Mouse (Mus musculus) urinary bladder, postnatal 14 days (tissue): ENCODE data around the gene Myod1.
A peak's percentile ranks its signal among the peaks of the same experiment; 100 is the strongest.

ENCODE experiments used
- DNase-seq: peaks from one replicate; pipeline ENCODE4 v3.0.0; 2021; ENCODE audit warnings: low spot score

The Myod1 gene

GRCm38 (mm10) chr7:46376172-46377007 lies at the start of gene Myod1:
Myod1 (plus strand) TSS chr7:46376474.
- no peak for DNase-seq

- no peak for DNase-seq
These were observed 48.4 kb upstream of the Myod1 start for GRCm38 (mm10) chr7:46327896-46328295.

GRCm38 (mm10) chr7:46337397-46337796 lies 38.9 kb upstream of the Myod1 start:
- no peak for DNase-seq

GRCm38 (mm10) chr7:46339818-46340217 lies 36.5 kb upstream of the Myod1 start:
- no peak for DNase-seq

GRCm38 (mm10) chr7:46340295-46340694 lies 36.0 kb upstream of the Myod1 start:
- no peak for DNase-seq

- DNase-seq = no peak
These were observed 34.8 kb upstream of the Myod1 start for GRCm38 (mm10) chr7:46341471-46341870.

GRCm38 (mm10) chr7:46347692-46348091 lies 28.6 kb upstream of the Myod1 start:
- DNase-seq = no peak

GRCm38 (mm10) chr7:46348813-46349212 lies 27.5 kb upstream of the Myod1 start:
- no peak for DNase-seq

GRCm38 (mm10) chr7:46350119-46350702 lies 26.1 kb upstream of the Myod1 start:
- no peak for DNase-seq

- no peak for DNase-seq
These were observed 23.5 kb upstream of the Myod1 start for GRCm38 (mm10) chr7:46352748-46353147.

GRCm38 (mm10) chr7:46353216-46353615 lies 23.1 kb upstream of the Myod1 start:
- no peak for DNase-seq

GRCm38 (mm10) chr7:46353875-46354274 lies 22.4 kb upstream of the Myod1 start:
- DNase-seq = no peak

GRCm38 (mm10) chr7:46361776-46362175 lies 14.5 kb upstream of the Myod1 start:
- DNase-seq = no peak

- DNase-seq = no peak
These were observed 12.1 kb upstream of the Myod1 start for GRCm38 (mm10) chr7:46364154-46364553.

GRCm38 (mm10) chr7:46365810-46366209 lies 10.5 kb upstream of the Myod1 start:
- no peak for DNase-seq

GRCm38 (mm10) chr7:46371104-46371503 lies 5.2 kb upstream of the Myod1 start:
- DNase-seq = no peak

- no peak for DNase-seq
These were observed 703 bp downstream of the Myod1 start for GRCm38 (mm10) chr7:46377008-46377346.

GRCm38 (mm10) chr7:46378123-46378522 lies 1.8 kb downstream of the Myod1 start:
- no peak for DNase-seq

- peak; percentile 54 for DNase-seq
These were observed 2.7 kb downstream of the Myod1 start for GRCm38 (mm10) chr7:46378983-46379382.

GRCm38 (mm10) chr7:46380625-46381024 lies 4.4 kb downstream of the Myod1 start:
- no peak for DNase-seq

GRCm38 (mm10) chr7:46387430-46387829 lies 11.2 kb downstream of the Myod1 start:
- no peak for DNase-seq

GRCm38 (mm10) chr7:46389456-46390085 lies 13.3 kb downstream of the Myod1 start:
- no peak for DNase-seq

- DNase-seq = no peak
These were observed 14.0 kb downstream of the Myod1 start for GRCm38 (mm10) chr7:46390226-46390625.
